Mouse (Mus musculus) gastrocnemius, adult 2 months (tissue): ENCODE measurements around the gene Gja5. TPM values are rescaled to one million over a fixed set of nuclear protein-coding genes. Genes with fewer than 3 reads are reported as not detected.
"Not testable (repeated sequence)": the region's sequence is repeated elsewhere in the genome, so short reads cannot be mapped to it uniquely, and the experiment has no call there.

Experiments used
- DNase-seq: peaks from one replicate; pipeline ENCODE4 v3.0.0; 2022
- H3K27ac ChIP-seq: fragments of 200-600 bp; 2 replicates; pipeline ENCODE4 v1.8.1; 2022; ENCODE audit warnings: mild to moderate bottlenecking
- H3K4me3 ChIP-seq: fragments of 200-600 bp; 2 replicates; pipeline ENCODE4 v1.8.1; 2022; ENCODE audit warnings: mild to moderate bottlenecking, moderate library complexity
- CTCF ChIP-seq: fragments of 200-600 bp; IDR thresholded peaks from 2 replicates; pipeline ENCODE4 v1.8.1; 2022; ENCODE audit warnings: antibody characterized with exemption, mild to moderate bottlenecking, moderate library complexity
- intact Hi-C: fragments of 180-260 bp; cut with DNase I; formaldehyde crosslinking; loops from one replicate; pipeline ENCODE4 v1.15.1; 2025
- total RNA-seq, 2 experiments: library from RNA; stranded (reverse); gene quantifications; 2 replicates each; pipeline ENCODE4 v1.2.3; 2021

Gene Gja5
- total RNA-seq, 2 experiments from 2014 or later = 1.9 to 2.7 TPM

- DNase-seq = no peak
- Histone ChIP-seq H3K27ac (no peak overlapping the region), H3K4me3 (no peak overlapping the region)
- intact Hi-C loops = no loop called here
- TF ChIP-seq CTCF = no peak
Measured at GRCm38 (mm10) chr3:97100784-97101641, 196.5 kb downstream of the Gja5 start.

- intact Hi-C loops, DNase-seq, H3K27ac ChIP-seq, H3K4me3 ChIP-seq: not testable (repeated sequence)
Measured at GRCm38 (mm10) chr3:97103946-97104345, 199.5 kb downstream of the Gja5 start.

- no peak for TF ChIP-seq CTCF
- DNase-seq = no peak
- H3K27ac ChIP-seq = no peak overlapping the region
- intact Hi-C loops = no loop called here
- H3K4me3 ChIP-seq = no peak overlapping the region
Measured at GRCm38 (mm10) chr3:97104696-97105430, 200.4 kb downstream of the Gja5 start.

GRCm38 (mm10) chr3:97117511-97117910, 213.0 kb downstream of the Gja5 start:
- no peak overlapping the region for H3K27ac ChIP-seq
- DNase-seq = no peak
- intact Hi-C loops = no loop called here
- TF ChIP-seq CTCF = no peak
- no peak overlapping the region for H3K4me3 ChIP-seq

GRCm38 (mm10) chr3:97118313-97118712, 213.8 kb downstream of the Gja5 start:
- intact Hi-C loops = no loop called here
- Histone ChIP-seq H3K4me3 (no peak overlapping the region), H3K27ac (no peak overlapping the region)
- TF ChIP-seq CTCF = peak; percentile 8; the same call in 1 of the 2 replicates
- DNase-seq = no peak

- intact Hi-C loops = no loop called here
- no peak for TF ChIP-seq CTCF
- Histone ChIP-seq H3K4me3 (no peak overlapping the region), H3K27ac (no peak overlapping the region)
- no peak for DNase-seq
Measured at GRCm38 (mm10) chr3:97124193-97124592, 219.7 kb downstream of the Gja5 start.

Other genes starting within 250 kb of the Gja5 start
- under 1 TPM; 0.22 to 0.26 TPM for gene Ankrd35, start 234.6 kb upstream of the Gja5 start, total RNA-seq
- 1 to 10 TPM; 5.5 to 5.6 TPM for gene Pias3, start 208.3 kb upstream of the Gja5 start, total RNA-seq
- under 1 TPM; 0.31 to 0.73 TPM for gene Nudt17, start 196.1 kb upstream of the Gja5 start, total RNA-seq
- gene Polr3c, start 177.1 kb upstream of the Gja5 start, total RNA-seq = 10 to 100 TPM; 23.2 to 24.3 TPM
- gene Rnf115, start 177.0 kb upstream of the Gja5 start, total RNA-seq = 10 to 100 TPM; 60.7 to 69.3 TPM
- gene Pdzk1, start 75.4 kb upstream of the Gja5 start, total RNA-seq = not detected
- gene Cd160, start 75.3 kb upstream of the Gja5 start, total RNA-seq = not detected
- gene Gpr89, start 653 bp downstream of the Gja5 start, total RNA-seq = 10 to 100 TPM; 17.3 to 17.8 TPM
- gene Gja8, start 21.3 kb downstream of the Gja5 start, total RNA-seq = not detected